Comparison of ENCODE assay signal across 22 mouse cellular contexts in the genomic region with DNA sequence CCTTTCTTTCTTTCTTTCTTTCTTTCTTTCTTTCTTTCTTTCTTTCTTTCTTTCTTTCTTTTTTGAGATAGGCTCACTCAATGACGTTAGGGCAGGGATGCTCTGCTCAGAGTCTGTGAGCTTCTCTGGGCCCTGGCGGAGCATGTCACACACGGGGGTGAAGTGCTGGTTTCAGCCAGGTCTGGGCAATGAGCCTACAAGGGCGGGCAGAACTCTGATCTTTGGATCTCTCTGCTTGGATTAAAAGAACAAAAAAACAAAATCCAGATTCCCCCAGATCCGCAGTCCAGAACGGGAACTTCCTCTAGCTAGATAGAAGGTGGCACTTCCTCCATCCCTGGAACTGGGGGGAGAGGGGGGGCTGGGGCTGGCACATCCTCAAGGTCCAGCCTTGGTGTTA. TPM values are rescaled to one million over a fixed set of nuclear protein-coding genes. Genes with fewer than 3 reads are reported as not detected.
DNase-seq lines count a peak whose midpoint lies in the region; ATAC-seq and TF ChIP-seq lines count a peak whose summit lies in the region.
"Had no signal": no experiment of that assay in that cellular context is flagged by ENCODE, and none has a peak within 500 bp of the region (broad histone marks: within the 10 kb centered on the region; RNA-seq: fewer than 3 reads in every experiment).

No protein-coding gene starts in this region.

- no peak overlapping the region for H3K4me3 ChIP-seq in kidney, adult 2 months (ENCODE audit: insufficient read depth, low read depth, low read length)
- H3K4me3 ChIP-seq in kidney, embryonic 16.5 days (ENCODE audit: low read length): no peak overlapping the region
- H3K4me3 ChIP-seq in neural tube, embryonic 15.5 days (replicated peaks): no peak overlapping the region
- H3K4me3 ChIP-seq: embryonic facial prominence, embryonic 10.5 days; erythroblast, embryonic 14.5 days; heart, embryonic 12.5 days had no signal

- no peak for TF ChIP-seq POLR2A in kidney, adult 2 months (IDR thresholded peaks at IDR 0.05; ENCODE audit: low read depth, low read length)
- TF ChIP-seq POLR2A in brain, embryonic 14.5 days (IDR thresholded peaks at IDR 0.05; ENCODE audit: borderline replicate concordance, extremely low read depth, insufficient read depth, insufficient read length, poor library complexity, severe bottlenecking): no peak

- WGBS in kidney, adult 2 months: 15% methylated on average over 6 of the region's 6 CpGs
- WGBS in kidney, embryonic 16.5 days: 56% methylated on average over 6 of the region's 6 CpGs
- WGBS in neural tube, embryonic 15.5 days: 51% methylated on average over 6 of the region's 6 CpGs

- no peaks in the 10 kb centered on the region for H3K36me3 ChIP-seq in kidney, adult 2 months (ENCODE audit: control insufficient read depth, insufficient read depth, low read length)
- no peaks in the 10 kb centered on the region for H3K36me3 ChIP-seq in kidney, embryonic 16.5 days (ENCODE audit: insufficient read depth, low read length)
- H3K36me3 ChIP-seq in neural tube, embryonic 15.5 days: no peaks in the 10 kb centered on the region
- H3K36me3 ChIP-seq: embryonic facial prominence, embryonic 10.5 days; heart, embryonic 12.5 days had no signal

- ATAC-seq in kidney, embryonic 16.5 days (ENCODE audit: low FRiP score, low TSS enrichment): no peak
- ATAC-seq in neural tube, embryonic 15.5 days (ENCODE audit: low FRiP score): no peak
- ATAC-seq: forebrain, postnatal 0 days; inflammation-experienced regulatory T-cells, adult 6 months; midbrain, embryonic 16.5 days had no signal

- TF ChIP-seq CTCF in kidney, adult 2 months (conservative IDR thresholded peaks at IDR 0.05; ENCODE audit: insufficient read depth, insufficient read length, low read depth, low read length): no peak
- TF ChIP-seq CTCF in brain, embryonic 14.5 days (IDR thresholded peaks at IDR 0.05; ENCODE audit: borderline replicate concordance, extremely low read depth, insufficient read depth, insufficient read length): no peak

- H3K9me3 ChIP-seq in kidney, embryonic 16.5 days (ENCODE audit: low read length): no peaks in the 10 kb centered on the region
- H3K9me3 ChIP-seq in neural tube, embryonic 15.5 days (replicated peaks): no peaks in the 10 kb centered on the region
- H3K9me3 ChIP-seq: embryonic facial prominence, embryonic 10.5 days; heart, embryonic 12.5 days had no signal

- H3K4me1 ChIP-seq in kidney, adult 2 months (ENCODE audit: control insufficient read depth, insufficient read depth, low read length): peaks cover 4% of the 10 kb centered on the region; the same call in 1 of the 2 replicates
- H3K4me1 ChIP-seq in kidney, embryonic 16.5 days (ENCODE audit: insufficient read depth, low read length): peaks cover 16% of the 10 kb centered on the region
- H3K4me1 ChIP-seq in neural tube, embryonic 15.5 days: peaks cover 16% of the 10 kb centered on the region

- H3K27ac ChIP-seq in kidney, adult 2 months (ENCODE audit: insufficient read depth, low read depth, low read length): no peak overlapping the region
- no peak overlapping the region for H3K27ac ChIP-seq in kidney, embryonic 16.5 days (ENCODE audit: low read length)
- no peak overlapping the region for H3K27ac ChIP-seq in neural tube, embryonic 15.5 days (replicated peaks)
- H3K27ac ChIP-seq: embryonic facial prominence, embryonic 10.5 days; stomach, postnatal 0 days had no signal

- 0 out of 2 replicates have a peak, but pooled peaks cover 2% of the 10 kb centered on the region for H3K27me3 ChIP-seq in kidney, adult 2 months (replicated peaks; ENCODE audit: control insufficient read depth, insufficient read depth, low read length)
- peaks cover 23% of the 10 kb centered on the region for H3K27me3 ChIP-seq in kidney, embryonic 16.5 days (ENCODE audit: insufficient read depth, low read length)
- H3K27me3 ChIP-seq in neural tube, embryonic 15.5 days (replicated peaks): peaks cover 49% of the 10 kb centered on the region

- no peak overlapping the region for H3K4me2 ChIP-seq in kidney, embryonic 16.5 days (replicated peaks; ENCODE audit: low read depth, low read length)
- no peak overlapping the region for H3K4me2 ChIP-seq in neural tube, embryonic 15.5 days
- H3K4me2 ChIP-seq: heart, embryonic 12.5 days had no signal

- H3K9ac ChIP-seq in kidney, embryonic 16.5 days (replicated peaks; ENCODE audit: low read length): no peak overlapping the region
- no peak overlapping the region for H3K9ac ChIP-seq in neural tube, embryonic 15.5 days (replicated peaks)
- H3K9ac ChIP-seq: forebrain, postnatal 0 days; heart, embryonic 12.5 days had no signal

- peak; percentile 71 to 82 for DNase-seq in cerebellum, postnatal 10 days
- no peak for DNase-seq in cerebellum, adult 8-10 months
- peak; percentile 84 for DNase-seq in kidney, adult 2 months
- peak; percentile 41 for DNase-seq in Muller cell, postnatal 12 days (ENCODE audit: inconsistent ontology term)
- peak; percentile 39 for DNase-seq in brain, embryonic 14.5 days (ENCODE audit: low read depth)
- DNase-seq in embryo, embryonic 9.5 days (ENCODE audit: extremely low spot score): no peak
- DNase-seq: cerebellum, adult 9-11 months; forebrain, postnatal 0 days; heart, postnatal 4 days; lung, adult 18-20 months; right cerebral cortex, postnatal 14 days; thymus, postnatal 36 days had no signal

RNA-seq across cellular contexts. Expression of a gene that starts 2.8 kb away (rescaled TPM):
- polyA plus RNA-seq in kidney, adult 2 months (2012; rRNA removed): 2.3 and 3.4 TPM in 2 replicates
- 0.66 and 0.70 TPM in 2 replicates for polyA plus RNA-seq in kidney, embryonic 16.5 days (2015; fragmentation: Nextera tagmentation; extraction: Ambion mirVana)
- polyA plus RNA-seq in brain, embryonic 14.5 days (2012; rRNA removed): 1.00 and 2.8 TPM in 2 replicates
- 0.24 and 0.93 TPM in 2 replicates for polyA plus RNA-seq in neural tube, embryonic 15.5 days (2015; fragmentation: Nextera tagmentation; extraction: Ambion mirVana)
- polyA plus RNA-seq: heart, embryonic 12.5 days; neural tube, embryonic 11.5 days had no signal

RNA-seq across cellular contexts. Expression of a gene that starts 11.8 kb away (rescaled TPM):
- not detected in 2 replicates for polyA plus RNA-seq in kidney, adult 2 months (2012; rRNA removed)
- not detected in 2 replicates for polyA plus RNA-seq in kidney, embryonic 16.5 days (2015; fragmentation: Nextera tagmentation; extraction: Ambion mirVana)
- 0.18 and 0.30 TPM in 2 replicates for polyA plus RNA-seq in brain, embryonic 14.5 days (2012; rRNA removed)
- polyA plus RNA-seq in neural tube, embryonic 15.5 days (2015; fragmentation: Nextera tagmentation; extraction: Ambion mirVana): 0.33 and 0.80 TPM in 2 replicates
- polyA plus RNA-seq: erythroblast, embryonic 14.5 days; heart, embryonic 12.5 days; inflammation-experienced regulatory T-cells, adult 6 months; limb, embryonic 14.5 days; neural tube, embryonic 11.5 days had no signal

RNA-seq across cellular contexts. Expression of a gene that starts 33.3 kb away (rescaled TPM):
- polyA plus RNA-seq in kidney, adult 2 months (2012; rRNA removed): 29.3 and 31.6 TPM in 2 replicates
- 53.7 and 54.8 TPM in 2 replicates for polyA plus RNA-seq in kidney, embryonic 16.5 days (2015; fragmentation: Nextera tagmentation; extraction: Ambion mirVana)
- 42.7 and 49.7 TPM in 2 replicates for polyA plus RNA-seq in brain, embryonic 14.5 days (2012; rRNA removed)
- polyA plus RNA-seq in neural tube, embryonic 15.5 days (2015; fragmentation: Nextera tagmentation; extraction: Ambion mirVana): 35.7 and 42.0 TPM in 2 replicates

RNA-seq across cellular contexts. Expression of a gene that starts 33.5 kb away (rescaled TPM):
- polyA plus RNA-seq in kidney, adult 2 months (2012; rRNA removed): 25.2 and 32.1 TPM in 2 replicates
- polyA plus RNA-seq in kidney, embryonic 16.5 days (2015; fragmentation: Nextera tagmentation; extraction: Ambion mirVana): 18.0 and 18.4 TPM in 2 replicates
- 32.8 and 38.1 TPM in 2 replicates for polyA plus RNA-seq in brain, embryonic 14.5 days (2012; rRNA removed)
- polyA plus RNA-seq in neural tube, embryonic 15.5 days (2015; fragmentation: Nextera tagmentation; extraction: Ambion mirVana): 29.4 and 34.0 TPM in 2 replicates

RNA-seq across cellular contexts. Expression of a gene that starts 57.0 kb away (rescaled TPM):
- 2.1 and 2.5 TPM in 2 replicates for polyA plus RNA-seq in kidney, adult 2 months (2012; rRNA removed)
- 1.5 TPM in 2 replicates for polyA plus RNA-seq in kidney, embryonic 16.5 days (2015; fragmentation: Nextera tagmentation; extraction: Ambion mirVana)
- polyA plus RNA-seq in brain, embryonic 14.5 days (2012; rRNA removed): 2.3 and 3.5 TPM in 2 replicates
- 1.3 and 1.5 TPM in 2 replicates for polyA plus RNA-seq in neural tube, embryonic 15.5 days (2015; fragmentation: Nextera tagmentation; extraction: Ambion mirVana)

Comparison
In these comparisons a context has a peak if more than half of its experiments do, and no peak if none do; other contexts are left out.
1. DNase-seq: peak in cerebellum, postnatal 10 days (2 of 2), kidney, adult 2 months (single experiment), Muller cell, postnatal 12 days (single experiment) and brain, embryonic 14.5 days (single experiment); none in cerebellum, adult 8-10 months (single experiment) and embryo, embryonic 9.5 days (single experiment).